Mouse (Mus musculus) hindbrain, embryonic 16.5 days (tissue): ENCODE measurements around the gene Gstm5. TPM values are rescaled to one million over a fixed set of nuclear protein-coding genes. Genes with fewer than 3 reads are reported as not detected.
A peak's percentile ranks its signal among the peaks of the same experiment; 100 is the strongest.

Source experiments
- ATAC-seq: fragments of 200-750 bp; cut with Nextera tagmentation; 2 replicates; pipeline ENCODE4 v1.8.0; 2017; ENCODE audit warnings: moderate TSS enrichment, moderate library complexity
- H3K27ac ChIP-seq: fragments of 300-500 bp; sonication (generic); 2 replicates; pipeline ENCODE4 v1.5.1; 2014; ENCODE audit warnings: low read depth, mild to moderate bottlenecking, control low read depth, low read length, moderate library complexity
- H3K27me3 ChIP-seq: fragments of 300-500 bp; sonication (generic); replicated peaks from 2 replicates; pipeline ENCODE4 v1.6.1; 2014; ENCODE audit warnings: low read length; ENCODE audit not compliant: control insufficient read depth, insufficient read depth
- H3K36me3 ChIP-seq: fragments of 300-500 bp; sonication (generic); 2 replicates; pipeline ENCODE4 v1.6.1; 2014; ENCODE audit warnings: mild to moderate bottlenecking, low read length, moderate library complexity, mixed read lengths; ENCODE audit not compliant: control insufficient read depth, insufficient read depth
- H3K4me1 ChIP-seq: fragments of 300-500 bp; sonication (generic); 2 replicates; pipeline ENCODE4 v1.6.1; 2014; ENCODE audit warnings: low read depth, low read length; ENCODE audit not compliant: control insufficient read depth, insufficient read depth
- H3K4me2 ChIP-seq: fragments of 300-500 bp; sonication (generic); 2 replicates; pipeline ENCODE4 v1.6.1; 2014; ENCODE audit warnings: mild to moderate bottlenecking, low read length, control low read depth, moderate library complexity
- H3K4me3 ChIP-seq: fragments of 300-500 bp; sonication (generic); 2 replicates; pipeline ENCODE4 v1.5.1; 2014; ENCODE audit warnings: mild to moderate bottlenecking, low read length, control low read depth, moderate library complexity
- H3K9ac ChIP-seq: fragments of 300-500 bp; sonication (generic); 2 replicates; pipeline ENCODE4 v1.6.1; 2014; ENCODE audit warnings: low read depth, mild to moderate bottlenecking, control low read depth, low read length, moderate library complexity
- H3K9me3 ChIP-seq: fragments of 300-500 bp; sonication (generic); 2 replicates; pipeline ENCODE4 v1.6.1; 2014; ENCODE audit warnings: mild to moderate bottlenecking, low read length, moderate library complexity; ENCODE audit not compliant: control insufficient read depth
- WGBS: fragments of 180-500 bp; shearing (Covaris S2); extraction: QIAGEN DNeasy Blood & Tissue Kit; methylation state at CpG from one replicate; pipeline ENCODE4 v1.1.7; 2014; 5-methylcytosine and 5-hydroxymethylcytosine counted together
- polyA plus RNA-seq: library from polyadenylated mRNA; unstranded; fragments of >200 nt; fragmentation: Nextera tagmentation; extraction: Ambion mirVana; gene quantifications from 2 replicates; pipeline ENCODE4 v1.2.1, GENCODE M21; 2015

The Gstm5 gene
- polyA plus RNA-seq, 1 experiment from 2014 or later, result 292 TPM

- no peak overlapping the region for H3K4me2 ChIP-seq
- no peak overlapping the region for H3K27ac ChIP-seq
- peaks cover 3% of the 10 kb centered on the region; the same call in 1 of the 2 replicates for H3K4me1 ChIP-seq
- H3K9me3 ChIP-seq, result no peaks in the 10 kb centered on the region
- H3K4me3 ChIP-seq, result no peak overlapping the region
- no peak overlapping the region for H3K9ac ChIP-seq
- ATAC-seq, result no peak
- 96% methylated on average over 3 of the region's 3 CpGs for WGBS
- H3K36me3 ChIP-seq, result no peaks in the 10 kb centered on the region
- no peaks in the 10 kb centered on the region for H3K27me3 ChIP-seq
Observed at GRCm38 (mm10) chr3:107925335-107925734, 29.7 kb downstream of the Gstm5 start.

DNA sequence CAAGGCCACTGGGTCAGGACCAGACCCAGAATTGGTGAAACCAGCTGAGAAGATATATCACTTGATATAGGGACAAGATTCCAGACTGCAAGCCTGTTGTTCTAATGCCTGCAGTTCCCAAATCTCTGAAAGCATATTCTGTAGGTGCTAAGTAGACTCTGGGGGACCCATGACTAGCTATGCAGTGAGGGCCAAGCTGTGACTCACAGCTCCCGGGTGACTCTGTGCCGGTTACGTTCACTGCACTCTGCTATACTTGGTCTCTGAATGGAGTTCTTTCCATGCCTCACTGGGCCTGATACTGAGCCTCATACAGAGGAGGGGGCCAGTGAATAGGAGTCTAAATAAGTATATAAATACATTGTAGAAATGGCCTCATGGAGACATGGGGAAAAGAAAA, 32.2 kb downstream of the Gstm5 start:
- Histone ChIP-seq H3K9ac (no peak overlapping the region), H3K4me2 (no peak overlapping the region), H3K27me3 (no peaks in the 10 kb centered on the region), H3K4me1 (peaks cover 12% of the 10 kb centered on the region), H3K9me3 (no peaks in the 10 kb centered on the region), H3K4me3 (no peak overlapping the region), H3K36me3 (no peaks in the 10 kb centered on the region), H3K27ac (no peak overlapping the region)
- 57% methylated on average over 3 of the region's 3 CpGs for WGBS
- no peak for ATAC-seq

DNA sequence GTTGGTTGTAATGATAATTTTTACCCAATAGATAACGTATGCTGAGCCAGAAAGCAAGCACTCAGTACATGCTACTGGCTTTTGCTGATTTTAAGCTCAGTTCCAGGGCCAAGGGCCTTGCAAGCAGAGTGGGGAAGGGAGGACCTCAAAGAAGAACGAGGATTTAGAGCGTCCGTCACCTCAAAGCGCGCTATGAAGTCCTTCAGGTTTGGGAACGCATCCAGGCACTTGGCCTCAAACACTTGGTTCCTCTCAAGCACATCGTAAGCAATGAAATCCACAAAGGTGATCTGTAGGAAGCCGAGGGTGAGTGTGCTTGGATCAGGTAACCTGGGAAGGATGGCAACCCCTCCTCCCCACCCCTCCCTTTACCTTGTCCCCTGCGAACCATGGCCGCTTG, 33.1 kb downstream of the Gstm5 start:
- Histone ChIP-seq H3K9me3 (no peaks in the 10 kb centered on the region), H3K4me1 (peaks cover 12% of the 10 kb centered on the region), H3K9ac (no peak overlapping the region), H3K4me2 (no peak overlapping the region), H3K4me3 (no peak overlapping the region), H3K27ac (no peak overlapping the region), H3K27me3 (no peaks in the 10 kb centered on the region), H3K36me3 (no peaks in the 10 kb centered on the region)
- ATAC-seq, result no peak
- 82% methylated on average over 11 of the region's 11 CpGs for WGBS

- ATAC-seq, result no peak
- H3K36me3 ChIP-seq, result no peaks in the 10 kb centered on the region
- WGBS, result 92% methylated on average over 4 of the region's 4 CpGs
Observed at GRCm38 (mm10) chr3:107929243-107929642, 33.6 kb downstream of the Gstm5 start.

GRCm38 (mm10) chr3:107929731-107930130, 34.1 kb downstream of the Gstm5 start:
- Histone ChIP-seq H3K4me2 (no peak overlapping the region), H3K4me3 (no peak overlapping the region), H3K27ac (no peak overlapping the region), H3K9me3 (no peaks in the 10 kb centered on the region), H3K27me3 (no peaks in the 10 kb centered on the region), H3K4me1 (peaks cover 12% of the 10 kb centered on the region), H3K36me3 (no peaks in the 10 kb centered on the region), H3K9ac (no peak overlapping the region)
- 92% methylated on average over 4 of the region's 4 CpGs for WGBS
- ATAC-seq, result no peak

More at GRCm38 (mm10) chr3:107929243-107929642, 33.6 kb downstream of the Gstm5 start:
- H3K9me3 ChIP-seq, result no peaks in the 10 kb centered on the region
- H3K27me3 ChIP-seq, result no peaks in the 10 kb centered on the region
- peaks cover 12% of the 10 kb centered on the region for H3K4me1 ChIP-seq
- H3K4me2 ChIP-seq, result no peak overlapping the region
- no peak overlapping the region for H3K9ac ChIP-seq
- H3K27ac ChIP-seq, result no peak overlapping the region
- H3K4me3 ChIP-seq, result no peak overlapping the region

GRCm38 (mm10) chr3:107931134-107931533, 35.5 kb downstream of the Gstm5 start:
- ATAC-seq, result no peak
- Histone ChIP-seq H3K27ac (peak overlapping the region; percentile 72), H3K4me2 (peak overlapping the region; percentile 53), H3K4me3 (peak overlapping the region; percentile 26), H3K4me1 (peaks cover 12% of the 10 kb centered on the region), H3K27me3 (no peaks in the 10 kb centered on the region), H3K9ac (no peak overlapping the region; the same call in 1 of the 2 replicates), H3K9me3 (no peaks in the 10 kb centered on the region), H3K36me3 (no peaks in the 10 kb centered on the region)
- 51% methylated on average over 2 of the region's 2 CpGs for WGBS

- H3K36me3 ChIP-seq, result no peaks in the 10 kb centered on the region
- peak; percentile 98 for ATAC-seq
- peak within 1 kb of the TSS; percentile 53 for H3K4me2 ChIP-seq
- H3K27ac ChIP-seq, result peak within 1 kb of the TSS; percentile 72
- H3K4me3 ChIP-seq, result peak within 1 kb of the TSS; percentile 26
- H3K9me3 ChIP-seq, result no peaks in the 10 kb centered on the region
- 4% methylated on average over 10 of the region's 10 CpGs for WGBS
- H3K4me1 ChIP-seq, result peaks cover 12% of the 10 kb centered on the region
- H3K9ac ChIP-seq, result peak within 1 kb of the TSS; percentile 19; the same call in 1 of the 2 replicates
- H3K27me3 ChIP-seq, result no peaks in the 10 kb centered on the region
Observed at GRCm38 (mm10) chr3:107931670-107932069, 36.0 kb downstream of the Gstm5 start, which contains the start of gene Gstm7. TSS of gene Gstm7 (minus strand) at chr3:107931817.

DNA sequence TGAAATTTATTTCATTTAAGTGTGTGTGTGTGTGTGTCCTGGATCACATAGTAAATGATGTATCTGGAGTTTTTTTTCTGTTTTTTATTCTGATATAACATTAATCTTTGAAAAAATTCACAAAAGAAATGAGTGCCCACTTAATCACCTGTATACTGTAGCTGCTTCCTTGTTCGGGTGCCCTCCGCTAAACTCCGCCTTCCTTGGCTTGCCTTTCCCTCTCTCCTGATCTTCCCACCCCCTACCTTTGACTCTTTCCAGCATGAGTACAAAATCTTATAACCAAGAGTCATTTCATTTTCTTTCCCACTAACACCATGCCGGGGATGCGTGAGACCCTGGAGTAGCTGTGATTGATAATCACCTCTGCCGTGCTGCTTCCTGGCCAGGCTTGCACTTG, 36.5 kb downstream of the Gstm5 start:
- no peaks in the 10 kb centered on the region for H3K9me3 ChIP-seq
- peaks cover 12% of the 10 kb centered on the region for H3K4me1 ChIP-seq
- no peak for ATAC-seq
- 0 out of 2 replicates have a peak overlapping the region, but pooled peaks have one; percentile 2 for H3K27ac ChIP-seq
- no peaks in the 10 kb centered on the region for H3K36me3 ChIP-seq
- no peaks in the 10 kb centered on the region for H3K27me3 ChIP-seq
- WGBS, result 71% methylated on average over 6 of the region's 6 CpGs
- no peak overlapping the region for H3K4me3 ChIP-seq
- no peak overlapping the region for H3K4me2 ChIP-seq
- no peak overlapping the region for H3K9ac ChIP-seq

- no peak overlapping the region for H3K4me3 ChIP-seq
Observed at GRCm38 (mm10) chr3:107935268-107935667, 39.6 kb downstream of the Gstm5 start.

DNA sequence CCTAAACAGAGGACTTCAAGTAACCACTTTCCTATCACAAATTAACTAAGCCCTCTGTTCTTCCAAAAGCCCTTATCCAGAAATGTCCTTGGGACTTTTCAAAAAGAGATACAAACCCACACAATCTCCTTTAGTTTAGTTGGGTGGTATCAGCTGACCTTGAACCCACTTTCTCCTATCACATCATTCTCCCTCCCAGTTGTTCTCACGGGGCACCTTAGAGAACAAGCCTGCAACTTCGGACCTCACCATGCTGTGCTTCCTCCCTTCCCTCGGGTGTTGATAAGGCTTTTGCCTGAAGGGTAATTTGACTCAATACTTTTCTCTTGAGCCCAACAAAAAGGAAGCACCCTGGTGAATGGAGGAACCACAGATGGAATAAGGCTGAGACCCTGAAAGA, 40.3 kb downstream of the Gstm5 start:
- no peak overlapping the region for H3K4me2 ChIP-seq
- no peak overlapping the region for H3K9ac ChIP-seq
- ATAC-seq, result no peak
- 66% methylated on average over 3 of the region's 3 CpGs for WGBS
- no peak overlapping the region for H3K27ac ChIP-seq
- H3K4me1 ChIP-seq, result peaks cover 10% of the 10 kb centered on the region
- no peak overlapping the region for H3K4me3 ChIP-seq
- H3K36me3 ChIP-seq, result no peaks in the 10 kb centered on the region
- no peaks in the 10 kb centered on the region for H3K9me3 ChIP-seq
- no peaks in the 10 kb centered on the region for H3K27me3 ChIP-seq

More at GRCm38 (mm10) chr3:107935268-107935667, 39.6 kb downstream of the Gstm5 start:
- Histone ChIP-seq H3K4me1 (peaks cover 12% of the 10 kb centered on the region), H3K9ac (no peak overlapping the region), H3K27me3 (no peaks in the 10 kb centered on the region), H3K27ac (no peak overlapping the region), H3K9me3 (no peaks in the 10 kb centered on the region), H3K4me2 (no peak overlapping the region), H3K36me3 (no peaks in the 10 kb centered on the region)
- ATAC-seq, result no peak
- WGBS, result 89% methylated on average over 3 of the region's 3 CpGs
